Mouse (Mus musculus) embryonic facial prominence, embryonic 14.5 days (tissue): ENCODE measurements around the gene Gm13212. TPM values are rescaled to one million over a fixed set of nuclear protein-coding genes. Genes with fewer than 3 reads are reported as not detected.

Experiments
- polyA plus RNA-seq: library from polyadenylated mRNA; unstranded; fragments of >200 nt; fragmentation: Nextera tagmentation; extraction: Ambion mirVana; gene quantifications from 2 replicates; pipeline ENCODE4 v1.2.1, GENCODE M21; 2014

The Gm13212 gene
- polyA plus RNA-seq, 1 experiment from 2014 or later = 2.2 TPM

Other genes starting within 250 kb of the Gm13212 start
- gene Zfp990, start 74.4 kb upstream of the Gm13212 start, polyA plus RNA-seq = 0.07 TPM in 1 of 2 replicates, not detected in the other
- gene Zfp980, start 85.5 kb downstream of the Gm13212 start, polyA plus RNA-seq = not detected in 2 replicates